Mouse (Mus musculus): ENCODE data around the gene Ddn. TPM values are rescaled to one million over a fixed set of nuclear protein-coding genes. Genes with fewer than 3 reads are reported as not detected.

The Ddn gene
- polyA plus RNA-seq, 2 experiments from 2014 or later = not detected

GRCm38 (mm10) chr15:98772511-98773211, 36.6 kb downstream of the Ddn start:
- ATAC-seq = peak; percentile 69

- ATAC-seq = peak; percentile 35
Measured at GRCm38 (mm10) chr15:98771813-98772425, 37.4 kb downstream of the Ddn start.

GRCm38 (mm10) chr15:98768259-98768658, 41.0 kb downstream of the Ddn start:
- no peak for ATAC-seq

- ATAC-seq = no peak
Measured at GRCm38 (mm10) chr15:98765929-98766328, 43.4 kb downstream of the Ddn start.

GRCm38 (mm10) chr15:98762670-98763529, 46.4 kb downstream of the Ddn start, which contains the start of gene Arf3:
TSS of gene Arf3 (minus strand) at chr15:98763214.
- ATAC-seq = peak; percentile 98

- ATAC-seq = peak; percentile 35
Measured at GRCm38 (mm10) chr15:98762201-98762621, 47.1 kb downstream of the Ddn start.

- no peak for ATAC-seq
Measured at GRCm38 (mm10) chr15:98754125-98754524, 55.2 kb downstream of the Ddn start.

Other genes starting within 250 kb of the Ddn start
- 100 to 1,000 TPM; 103 to 104 TPM for gene Ccnt1, start 238.6 kb downstream of the Ddn start, polyA plus RNA-seq (2017; shearing (Covaris generic))
- gene 4930415O20Rik, start 238.5 kb downstream of the Ddn start, polyA plus RNA-seq (2017; shearing (Covaris generic)) = not detected
- gene Adcy6, start 199.4 kb downstream of the Ddn start, polyA plus RNA-seq (2017; shearing (Covaris generic)) = 1 to 10 TPM; 1.1 to 1.5 TPM
- gene Cacnb3, start 178.7 kb downstream of the Ddn start, polyA plus RNA-seq (2017; shearing (Covaris generic)) = not detected
- 10 to 100 TPM; 29.4 to 29.8 TPM for gene Ddx23, start 146.6 kb downstream of the Ddn start, polyA plus RNA-seq (2017; shearing (Covaris generic))
- 1 to 10 TPM in 1 of 2 experiments, under 1 TPM in 1; 0.35 to 1.9 TPM for gene Rnd1, start 132.0 kb downstream of the Ddn start, polyA plus RNA-seq (2017; shearing (Covaris generic))
- gene Ccdc65, start 101.3 kb downstream of the Ddn start, polyA plus RNA-seq (2017; shearing (Covaris generic)) = not detected
- 1 to 10 TPM in 1 of 2 experiments, under 1 TPM in 1; 0.75 to 1.0 TPM for gene Fkbp11, start 81.3 kb downstream of the Ddn start, polyA plus RNA-seq (2017; shearing (Covaris generic))
- gene Arf3, start 46.3 kb downstream of the Ddn start, polyA plus RNA-seq (2017; shearing (Covaris generic)) = 10 to 100 TPM; 33.0 to 35.3 TPM
- gene Wnt10b, start 31.3 kb downstream of the Ddn start, polyA plus RNA-seq (2017; shearing (Covaris generic)) = not detected
- gene Wnt1, start 19.6 kb downstream of the Ddn start, polyA plus RNA-seq (2017; shearing (Covaris generic)) = not detected
- gene Prkag1, start 22.0 kb upstream of the Ddn start, polyA plus RNA-seq (2017; shearing (Covaris generic)) = 100 to 1,000 TPM; 126 to 187 TPM
- 10 to 100 TPM; 30.9 to 38.6 TPM for gene Kmt2d, start 61.7 kb upstream of the Ddn start, polyA plus RNA-seq (2017; shearing (Covaris generic))
- 10 to 100 TPM; 11.3 to 14.2 TPM for gene Rhebl1, start 85.0 kb upstream of the Ddn start, polyA plus RNA-seq (2017; shearing (Covaris generic))
- gene Dhh, start 89.0 kb upstream of the Ddn start, polyA plus RNA-seq (2017; shearing (Covaris generic)) = not detected
- 10 to 100 TPM; 23.3 to 61.6 TPM for gene Lmbr1l, start 108.7 kb upstream of the Ddn start, polyA plus RNA-seq (2017; shearing (Covaris generic))
- 100 to 1,000 TPM; 419 to 534 TPM for gene Tuba1b, start 125.1 kb upstream of the Ddn start, polyA plus RNA-seq (2017; shearing (Covaris generic))
- not detected for gene Gm49450, start 144.1 kb upstream of the Ddn start, polyA plus RNA-seq (2017; shearing (Covaris generic))
- 100 to 1,000 TPM; 212 to 259 TPM for gene Tuba1a, start 144.2 kb upstream of the Ddn start, polyA plus RNA-seq (2017; shearing (Covaris generic))
- 100 to 1,000 TPM in 1 of 2 experiments, 10 to 100 TPM in 1; 74.6 to 131 TPM for gene Tuba1c, start 220.4 kb upstream of the Ddn start, polyA plus RNA-seq (2017; shearing (Covaris generic))
- gene Prph, start 245.7 kb upstream of the Ddn start, polyA plus RNA-seq (2017; shearing (Covaris generic)) = not detected

Measured in CD4-positive, CD25-positive, alpha-beta regulatory T cell, adult 4 months (primary cell).